Mouse (Mus musculus) adrenal gland, postnatal 36 days (tissue): ENCODE measurements around the gene Loxl3. TPM values are rescaled to one million over a fixed set of nuclear protein-coding genes. Genes with fewer than 3 reads are reported as not detected.

Experiments used
- DNase-seq, 2 experiments: peaks; one replicate each; pipeline ENCODE4 v3.0.0; 2021; ENCODE audit warnings: mixed read lengths in 1 of 2
- total RNA-seq, 2 experiments: library from RNA; stranded (reverse); gene quantifications; 2 replicates each; pipeline ENCODE4 v1.2.3; 2021

Loxl3 gene
- total RNA-seq, 2 experiments from 2014 or later: 3.3 to 3.5 TPM

DNA sequence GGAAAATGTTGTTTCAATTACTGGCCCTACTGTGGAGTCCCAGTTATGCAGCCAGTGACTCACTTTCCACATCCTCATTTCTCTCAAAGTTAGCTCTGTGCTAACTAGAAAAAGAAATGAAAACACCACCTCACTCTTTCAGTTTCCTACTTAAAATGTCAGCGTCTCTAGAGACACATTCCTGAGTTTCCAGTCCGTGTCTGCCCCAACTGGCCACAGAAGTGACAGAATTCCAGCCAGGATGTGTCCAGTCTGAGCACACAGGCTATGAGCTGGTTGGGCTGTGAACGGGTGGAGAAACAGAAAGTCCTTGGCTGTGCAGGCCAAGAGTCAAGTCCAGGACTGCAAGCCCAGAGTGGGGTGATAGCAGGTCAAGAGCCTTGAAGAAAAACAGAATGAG is 16.8 kb upstream of the Loxl3 start:
- peak; percentile 35 to 37 for DNase-seq

DNA sequence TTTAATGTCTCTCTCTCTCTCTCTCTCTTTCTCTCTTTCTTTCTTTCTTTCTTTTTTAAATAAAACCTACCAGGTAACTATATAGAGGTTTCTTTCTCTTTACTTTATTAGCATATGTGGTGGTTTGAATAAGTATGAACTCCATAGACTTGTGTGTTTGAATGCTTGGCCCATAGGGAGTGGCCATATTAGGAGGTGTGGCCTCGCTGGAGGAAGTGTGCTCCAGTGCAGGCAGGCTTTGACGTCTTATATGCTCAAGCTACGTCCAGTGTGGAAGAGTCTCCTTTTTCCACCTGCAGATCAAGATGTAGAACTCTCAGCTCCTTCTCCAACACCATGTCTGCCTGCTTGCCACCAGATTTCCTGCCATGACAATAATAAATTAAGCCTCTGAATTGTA is 14.9 kb upstream of the Loxl3 start:
- no peak for DNase-seq

DNA sequence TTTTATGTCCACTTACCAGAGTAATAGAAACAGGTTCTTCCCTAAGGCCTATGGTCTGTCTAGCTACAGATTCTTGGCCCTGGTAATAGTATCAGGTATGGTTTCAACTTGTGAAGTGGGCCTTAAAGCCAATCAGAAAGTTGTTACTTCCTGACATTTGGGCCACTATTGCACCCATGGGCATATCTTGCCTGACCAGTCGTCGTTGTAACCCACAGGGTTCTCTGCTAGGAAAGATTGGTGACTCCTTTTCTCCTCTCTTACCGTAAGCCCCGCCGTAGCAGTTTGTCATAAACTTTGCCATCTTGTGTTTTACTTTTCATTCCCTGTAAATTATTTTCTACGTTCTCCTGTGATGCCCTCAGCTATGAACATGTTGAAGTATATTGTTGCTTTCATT is 13.9 kb upstream of the Loxl3 start:
- no peak for DNase-seq

DNA sequence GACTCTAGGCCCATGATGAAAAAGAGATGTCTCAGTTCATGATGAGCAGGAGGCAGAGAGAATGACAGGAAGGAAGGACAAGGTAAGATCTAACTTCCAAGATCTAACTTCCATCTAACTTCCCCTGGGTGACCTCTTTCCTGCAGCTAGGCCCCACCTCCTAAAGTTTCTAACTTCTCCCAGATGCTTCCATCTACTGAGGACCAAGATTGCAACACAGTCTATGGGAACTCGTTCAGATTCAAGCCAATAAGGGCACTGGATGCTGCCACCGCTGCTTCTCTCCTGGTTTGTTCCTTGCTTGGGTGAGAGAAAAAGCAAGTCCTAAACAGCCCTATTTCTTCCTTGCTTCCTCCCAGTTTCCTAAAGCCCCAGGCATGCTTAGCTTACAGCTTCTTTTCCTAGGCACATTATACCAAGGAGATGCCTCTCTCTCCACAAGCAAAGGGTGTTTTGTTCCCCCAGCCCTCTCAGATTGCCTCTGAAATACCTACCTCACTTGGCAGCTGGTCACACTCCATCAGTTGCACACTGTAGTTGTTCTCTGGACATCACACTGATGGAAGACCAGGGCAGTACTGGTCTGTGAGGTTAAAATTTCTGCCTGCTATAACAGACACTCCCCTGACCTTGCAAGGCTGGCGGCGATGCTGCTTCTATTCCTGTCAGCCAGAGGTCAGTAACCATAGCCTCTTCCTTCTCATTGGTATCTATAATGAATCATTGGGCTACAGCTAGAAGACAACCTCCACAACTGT is 13.0 kb upstream of the Loxl3 start:
- DNase-seq: no peak

DNA sequence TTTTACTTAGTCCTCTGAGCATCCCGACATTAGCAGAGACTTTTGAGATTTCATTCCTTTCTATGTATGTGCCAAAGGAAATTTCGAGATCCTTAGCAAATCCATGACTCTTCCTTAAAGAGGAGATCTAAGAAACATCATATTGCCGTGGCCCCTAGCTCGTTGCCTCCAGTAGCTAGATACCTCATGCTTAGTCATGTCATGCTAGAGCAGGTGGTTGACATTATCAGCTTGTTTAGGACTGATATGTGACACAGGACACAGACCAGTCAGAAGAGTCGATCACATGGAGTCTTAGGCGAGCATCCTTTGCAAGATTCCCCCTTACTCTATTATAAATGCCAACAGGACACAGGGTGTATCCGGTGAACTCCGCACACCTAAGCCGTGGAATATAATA is 11.0 kb upstream of the Loxl3 start:
- DNase-seq: no peak

DNA sequence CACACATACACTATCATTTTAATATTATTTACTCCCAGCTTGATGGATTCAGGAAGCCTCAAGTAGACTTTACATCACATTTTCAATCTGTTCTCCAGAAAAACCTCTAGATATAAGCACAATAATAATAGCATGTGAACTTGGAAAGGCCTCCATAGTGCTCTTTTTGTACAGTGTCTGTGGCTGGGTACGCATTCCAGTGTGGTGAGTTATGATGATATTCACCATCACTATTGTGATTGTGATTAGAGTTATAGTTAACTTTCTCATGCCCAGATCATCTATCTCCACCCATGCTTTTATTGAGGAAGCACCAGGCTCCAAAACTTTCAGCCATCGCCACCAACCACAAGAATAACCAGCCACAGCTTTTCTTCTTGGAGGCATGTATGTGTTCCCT is 10.2 kb upstream of the Loxl3 start:
- DNase-seq: no peak

DNA sequence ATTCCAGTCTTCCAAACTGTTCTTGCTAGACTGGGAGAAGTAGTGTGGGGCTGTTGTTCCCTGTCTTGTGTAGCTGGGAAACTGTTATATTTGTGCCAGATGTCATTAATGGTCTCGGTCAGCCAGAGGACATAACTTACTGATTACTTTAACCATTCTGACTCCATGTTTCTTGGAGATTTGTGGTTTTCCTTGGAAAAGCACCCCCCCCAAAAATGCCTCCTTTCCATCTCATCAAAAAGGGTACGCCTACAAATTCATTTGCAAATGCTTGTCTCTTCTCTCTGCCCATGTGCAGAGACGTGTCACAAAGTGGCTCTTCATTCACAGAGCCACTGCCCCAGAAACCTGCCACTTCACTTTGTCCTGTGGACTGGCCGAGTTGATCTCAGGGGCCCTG is 9.6 kb upstream of the Loxl3 start:
- DNase-seq: no peak

DNA sequence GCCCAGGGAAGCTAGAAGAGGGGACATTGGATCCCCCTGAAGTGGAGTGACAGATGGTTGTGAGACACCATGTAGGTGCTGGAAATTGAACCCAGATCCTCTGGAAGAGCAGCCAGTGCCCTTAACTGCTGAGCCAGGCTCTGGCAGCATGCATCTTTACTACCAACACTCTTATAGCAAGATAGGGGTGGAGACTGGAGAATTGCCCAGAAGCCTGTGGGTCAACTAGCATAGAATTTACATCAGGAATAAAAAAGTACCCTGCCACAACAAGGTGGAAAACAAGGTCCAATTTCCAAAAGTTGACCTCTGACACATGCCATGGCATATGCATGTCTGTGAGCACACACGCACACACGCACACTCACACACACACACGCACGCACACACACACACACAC is 8.8 kb upstream of the Loxl3 start:
- no peak for DNase-seq

DNA sequence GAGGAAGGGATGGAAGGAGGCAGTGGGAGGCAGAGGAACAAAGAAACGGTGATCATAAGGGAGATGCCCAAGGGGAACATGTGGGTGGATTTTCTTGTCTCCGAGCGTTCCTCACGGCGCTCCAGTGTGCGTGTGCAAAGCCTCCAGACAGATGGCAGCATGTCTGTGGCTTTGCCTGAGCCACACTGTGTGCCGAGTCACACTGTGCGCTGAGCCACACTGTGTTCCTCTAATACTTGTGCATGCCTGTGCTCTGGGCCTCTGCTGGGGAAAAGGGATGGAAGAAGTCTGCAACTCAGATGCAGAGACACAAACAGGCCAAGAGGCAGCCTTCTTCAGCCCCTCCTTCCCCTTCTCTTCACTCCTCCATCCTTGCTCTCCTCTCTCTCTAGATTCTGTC is 6.7 kb upstream of the Loxl3 start:
- no peak for DNase-seq

DNA sequence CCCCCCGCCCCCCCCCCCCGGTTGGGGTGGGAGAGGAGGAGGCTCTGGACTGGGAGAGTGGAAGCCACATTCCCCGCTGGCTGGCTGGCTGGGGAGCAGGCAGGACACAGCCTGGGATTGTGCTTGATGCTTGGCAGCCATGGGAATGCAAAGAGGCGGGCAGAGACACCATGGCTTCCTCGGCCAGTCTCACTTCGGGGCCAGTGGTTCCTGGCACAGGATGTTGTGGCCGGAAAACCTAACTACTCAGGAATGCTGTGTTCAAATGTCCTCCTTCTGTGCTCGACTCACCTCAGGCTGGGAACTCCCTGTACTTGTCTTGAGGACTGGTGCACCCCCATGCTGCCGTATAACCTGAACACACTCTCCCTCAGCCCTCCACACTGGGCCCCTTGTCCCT is 6.3 kb upstream of the Loxl3 start:
- no peak for DNase-seq

DNA sequence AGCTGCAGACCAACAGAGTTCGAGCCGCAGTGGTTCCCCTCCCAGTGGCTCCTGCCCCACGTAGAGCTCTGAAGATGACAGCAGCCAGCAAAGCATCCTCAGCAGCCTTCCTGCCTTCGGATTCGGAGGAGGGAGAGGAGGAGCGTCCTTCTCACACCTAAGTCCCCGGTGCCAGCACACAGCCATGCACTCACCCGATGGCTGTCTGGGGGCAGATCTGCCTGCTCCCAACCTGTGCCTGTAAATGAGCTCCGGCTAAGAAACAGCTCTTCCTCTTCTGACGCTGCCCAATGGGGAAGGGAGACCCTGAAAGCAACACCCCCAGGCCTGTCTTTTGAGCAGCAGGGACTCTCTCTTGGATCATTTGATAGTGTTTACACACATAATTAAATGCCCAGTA is 4.2 kb upstream of the Loxl3 start:
- DNase-seq: no peak

DNA sequence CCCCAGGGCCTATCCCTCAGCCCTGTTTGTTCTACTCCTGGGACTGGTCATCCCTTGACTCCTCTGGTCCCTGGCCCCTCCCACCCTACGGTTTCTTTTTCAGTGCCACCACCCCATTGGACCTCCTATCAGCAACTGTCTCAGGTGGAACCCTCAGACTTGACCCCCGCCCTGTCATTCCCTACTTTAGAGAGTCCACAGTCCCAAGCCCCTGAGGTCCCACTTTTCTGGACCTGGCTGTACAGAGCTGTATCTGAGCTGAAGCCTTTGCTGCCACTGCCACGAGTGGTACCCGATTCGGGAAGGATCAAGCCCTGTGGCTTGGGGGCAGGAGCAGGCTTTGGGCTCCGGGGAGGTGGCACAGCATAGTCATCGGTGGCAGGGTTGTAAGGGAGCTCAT is 2.9 kb upstream of the Loxl3 start:
- no peak for DNase-seq

DNA sequence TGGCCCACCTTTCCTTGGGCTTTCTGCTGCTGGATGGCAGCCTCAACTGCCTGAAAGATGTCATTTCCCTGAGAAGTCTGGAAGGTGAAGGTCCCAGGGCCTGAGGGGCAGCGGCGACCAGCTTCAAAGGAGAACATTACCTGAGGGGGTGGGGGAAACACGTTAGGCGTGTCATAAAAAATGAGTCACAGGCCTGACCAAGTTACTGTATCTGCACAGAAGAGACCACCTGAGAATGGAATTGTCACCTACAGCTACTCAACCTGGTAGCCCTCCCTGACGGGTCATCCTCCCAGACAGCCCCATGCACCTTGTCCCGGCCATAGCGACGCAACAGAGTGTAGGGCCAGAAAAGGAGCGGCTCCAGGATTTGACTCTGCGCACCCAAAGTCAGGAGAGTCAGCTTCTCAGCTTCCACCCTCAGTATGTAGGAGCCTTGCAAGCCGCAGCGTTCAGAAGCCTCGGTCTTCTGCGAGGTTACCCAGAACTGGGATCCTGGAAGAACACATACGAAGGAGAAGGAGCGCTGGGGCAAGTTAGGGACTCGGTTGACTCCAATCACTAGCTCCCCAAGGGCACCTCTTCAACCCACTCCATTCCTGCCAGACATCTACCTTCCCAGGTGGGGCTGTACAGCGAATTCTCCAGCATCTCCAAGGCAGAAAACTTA is 1.9 kb upstream of the Loxl3 start:
- DNase-seq: no peak

DNA sequence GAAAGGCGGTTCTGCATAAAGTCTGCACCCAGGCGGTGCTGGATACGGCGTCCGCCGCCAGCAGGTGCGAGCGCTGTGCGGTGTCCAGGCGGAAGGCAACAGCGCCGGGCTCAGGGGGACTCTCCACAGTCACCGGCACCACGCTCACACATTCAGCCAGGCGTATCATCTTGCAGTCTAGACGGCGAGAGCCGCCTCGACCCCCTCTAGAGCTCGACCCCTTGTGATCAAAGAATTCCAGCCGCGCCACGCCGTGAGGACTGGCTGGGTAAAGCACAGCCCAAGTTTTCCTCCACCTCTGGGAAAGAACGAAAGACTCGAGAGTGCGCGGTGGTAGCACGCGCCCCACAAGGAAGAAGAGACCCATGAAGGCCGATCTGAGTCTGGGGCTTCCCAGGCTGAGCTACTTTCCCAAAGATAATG is 1.2 kb upstream of the Loxl3 start:
- peak; percentile 55 to 60 for DNase-seq

DNA sequence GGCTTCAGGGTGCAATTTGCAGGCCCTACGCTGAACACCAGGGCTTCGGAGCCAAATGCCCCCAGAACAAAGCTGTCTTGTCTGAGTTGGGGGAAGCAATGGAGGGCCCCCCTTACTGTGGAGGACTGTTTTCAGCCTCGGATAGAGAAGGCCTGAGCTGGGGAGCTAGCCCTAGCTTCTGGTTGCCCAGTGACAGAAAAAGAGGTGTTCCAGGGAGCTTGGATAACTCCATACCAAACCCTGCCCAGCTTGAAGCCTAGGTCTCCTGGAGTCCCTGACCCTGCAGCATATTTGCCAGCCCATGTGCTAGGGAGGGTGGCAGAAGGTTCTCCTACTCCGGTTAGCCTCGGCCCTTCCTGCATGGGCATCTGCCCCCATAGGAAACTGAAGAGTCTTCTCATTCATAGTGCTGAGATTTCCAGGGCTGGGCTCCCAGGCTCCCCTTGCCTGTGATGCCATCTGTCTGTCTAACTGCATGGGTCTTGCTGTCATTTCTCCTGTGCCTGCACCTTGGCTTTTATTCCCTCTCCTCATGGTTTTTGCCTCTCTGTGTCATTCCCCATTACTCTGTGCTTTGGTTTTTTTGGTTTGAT is 586 bp downstream of the Loxl3 start:
- no peak for DNase-seq

DNA sequence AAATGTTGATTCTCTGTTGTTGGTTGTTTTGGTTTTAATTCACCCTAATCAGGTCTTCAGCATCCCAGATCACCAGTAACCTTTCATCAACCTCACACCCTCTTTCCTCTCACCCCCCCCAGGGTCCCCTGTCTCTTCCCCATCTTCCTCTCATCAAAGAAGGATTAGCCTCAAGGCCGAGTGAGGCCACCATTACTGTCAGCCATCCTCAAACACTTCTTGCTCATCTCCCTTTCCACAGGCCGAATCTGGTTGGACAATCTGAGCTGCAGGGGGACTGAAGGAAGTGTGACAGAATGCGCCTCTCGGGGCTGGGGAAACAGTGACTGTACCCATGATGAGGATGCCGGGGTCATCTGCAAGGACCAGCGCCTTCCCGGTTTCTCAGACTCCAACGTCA is 3.2 kb downstream of the Loxl3 start:
- no peak for DNase-seq

DNA sequence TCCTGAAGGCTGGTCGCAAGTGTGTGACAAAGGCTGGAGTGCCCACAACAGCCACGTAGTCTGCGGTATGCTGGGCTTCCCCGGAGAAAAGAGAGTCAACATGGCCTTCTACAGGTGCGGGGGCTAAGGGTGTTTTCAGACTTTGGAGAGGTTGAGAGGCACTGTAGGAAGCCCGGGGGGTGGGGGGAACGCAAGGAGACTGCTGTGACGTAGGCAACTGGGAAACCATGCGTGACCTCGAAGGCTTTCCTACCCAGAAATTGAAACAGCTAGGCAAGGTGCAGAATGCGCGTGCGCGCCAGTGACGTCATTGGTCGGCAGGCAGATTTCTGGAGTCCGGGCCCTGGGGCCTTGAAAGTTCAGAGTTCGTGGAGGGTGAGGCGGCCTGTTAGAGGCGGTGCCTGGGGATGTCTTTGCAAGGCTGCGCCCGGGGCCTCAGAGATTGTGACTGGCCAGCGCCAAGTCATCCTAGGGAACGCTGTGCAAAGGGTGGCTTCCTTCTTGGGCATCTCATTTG is 4.6 kb downstream of the Loxl3 start:
- DNase-seq: peak; percentile 96 to 97

DNA sequence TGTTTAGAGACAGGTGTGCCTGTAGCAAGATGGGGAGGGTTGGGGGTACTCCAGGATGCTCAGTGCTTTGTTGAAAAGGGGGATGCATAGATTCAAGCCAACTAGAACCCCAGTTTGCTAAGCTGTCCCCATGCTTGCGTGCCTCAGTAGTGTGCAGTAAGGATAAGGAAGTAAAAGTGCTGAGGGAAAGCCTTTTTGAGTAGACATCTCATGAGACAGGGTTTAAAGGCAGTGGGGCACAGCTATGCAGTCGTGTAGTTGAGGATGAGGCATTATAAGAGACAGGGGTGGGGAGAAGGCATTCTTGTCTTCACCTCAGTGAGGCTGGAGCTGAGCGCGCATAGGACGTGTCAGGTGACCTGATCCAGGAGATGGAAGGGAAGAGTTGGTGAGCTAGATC is 6.6 kb downstream of the Loxl3 start:
- DNase-seq: no peak

DNA sequence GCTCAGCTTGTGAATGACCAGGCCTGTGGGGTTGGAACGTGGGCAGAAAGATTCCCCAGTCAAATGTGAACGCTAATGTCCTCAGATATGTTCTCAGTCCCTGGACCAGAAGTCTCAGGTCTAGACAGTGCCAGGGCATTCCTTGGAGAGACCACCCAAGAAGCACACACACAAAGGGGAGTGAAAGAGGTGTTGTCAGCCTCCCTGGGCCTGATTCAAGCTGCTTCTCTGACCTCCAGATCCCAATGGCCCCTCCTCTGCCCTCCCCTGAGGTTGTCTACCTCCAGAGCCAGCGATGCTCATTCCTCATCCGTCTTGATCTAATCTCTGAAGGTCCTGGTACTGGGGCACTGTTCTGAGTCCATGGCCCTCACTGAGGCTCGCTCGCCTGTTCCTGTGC is 9.6 kb downstream of the Loxl3 start:
- DNase-seq: no peak

DNA sequence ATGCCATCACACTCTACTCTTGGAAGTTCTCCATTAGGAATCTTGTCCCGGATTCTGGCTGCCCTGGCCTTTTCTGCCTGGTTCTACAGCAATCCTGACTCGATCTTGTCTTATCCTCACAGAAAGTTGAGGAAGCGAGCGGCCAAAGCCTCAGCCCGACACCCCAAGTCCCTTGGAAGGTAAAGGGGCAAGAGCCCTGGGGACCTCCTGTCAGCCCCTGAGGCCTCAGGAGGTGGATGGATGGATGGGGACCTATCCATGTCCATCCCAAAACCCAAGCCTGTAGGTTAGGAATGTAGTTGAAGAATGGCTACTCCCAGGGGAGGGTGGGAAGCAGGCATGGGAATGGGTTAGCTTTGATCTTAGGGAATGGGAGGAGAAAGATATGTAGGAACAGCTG is 10.0 kb downstream of the Loxl3 start:
- no peak for DNase-seq

DNA sequence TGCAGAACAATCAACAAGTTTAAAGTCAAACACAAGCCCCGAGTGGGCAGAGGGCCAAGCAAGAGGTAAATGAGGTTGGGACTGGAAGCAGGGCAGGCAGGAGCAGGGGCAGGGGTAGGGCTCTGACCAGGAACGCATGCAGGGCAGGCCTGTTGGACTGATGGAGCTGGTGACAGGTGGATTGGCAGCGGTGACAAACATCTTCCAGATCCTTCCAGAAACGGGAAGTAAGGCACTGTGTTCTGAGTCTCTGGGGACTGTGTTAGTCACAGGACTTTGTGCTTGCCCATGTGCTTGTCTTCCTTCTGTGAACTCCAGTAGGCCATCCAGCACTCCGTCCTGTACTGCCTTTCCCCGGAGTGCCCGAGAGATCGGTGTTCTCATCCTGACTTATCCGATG is 10.8 kb downstream of the Loxl3 start:
- no peak for DNase-seq

DNA sequence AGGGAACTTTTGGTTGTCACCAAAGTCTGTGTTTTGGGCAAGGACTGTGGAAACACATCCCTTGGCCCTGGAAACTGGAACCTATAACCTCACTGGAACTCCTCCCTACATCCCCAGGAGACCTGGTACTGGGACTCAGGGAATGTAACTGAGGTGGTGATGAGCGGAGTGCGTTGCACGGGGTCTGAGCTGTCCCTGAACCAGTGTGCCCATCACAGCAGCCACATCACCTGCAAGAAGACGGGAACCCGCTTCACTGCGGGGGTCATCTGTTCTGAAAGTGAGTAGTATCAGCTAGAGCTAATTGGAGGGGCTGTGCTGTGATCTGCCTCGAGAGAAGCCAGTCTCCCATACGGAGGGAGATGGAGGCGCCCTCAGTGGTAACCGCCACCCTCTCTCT is 15.4 kb downstream of the Loxl3 start:
- DNase-seq: no peak

DNA sequence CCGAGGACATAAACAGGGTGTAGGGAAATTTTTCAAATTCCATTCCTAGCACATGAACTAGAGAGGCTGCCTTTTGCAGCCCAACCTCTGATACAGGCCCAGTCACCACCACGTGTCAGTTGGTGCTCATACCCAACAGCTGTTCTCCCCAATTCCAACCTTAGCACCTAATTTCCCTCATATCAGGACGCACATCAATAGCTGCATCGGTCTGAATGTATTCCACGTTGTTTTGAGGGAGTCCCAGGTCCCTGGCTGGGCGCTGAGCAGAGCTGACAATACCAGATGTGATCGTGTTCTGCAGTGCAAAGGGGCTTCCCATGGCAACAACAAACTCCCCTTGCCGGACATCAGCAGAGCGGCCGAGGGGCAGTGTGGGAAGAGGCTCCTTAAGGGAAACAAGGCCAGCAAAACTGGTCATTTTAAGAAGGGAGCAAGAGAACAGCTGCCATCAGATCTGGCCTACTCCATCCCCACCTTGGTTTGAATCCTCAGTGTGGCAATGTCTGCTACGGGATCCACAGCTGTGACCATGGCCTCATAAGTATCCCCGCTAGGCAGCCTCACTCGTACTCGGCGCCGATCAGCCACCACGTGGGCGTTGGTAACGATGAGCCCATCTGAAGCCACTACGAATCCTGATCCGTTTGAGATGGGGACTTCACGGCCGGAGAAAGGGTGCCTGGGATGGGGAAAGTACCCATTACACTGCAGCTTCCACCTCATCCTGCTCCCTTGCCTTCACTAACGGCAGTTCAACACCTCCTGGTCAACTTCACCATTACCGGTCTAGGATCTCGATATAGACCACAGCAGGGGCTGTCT is 19.4 kb downstream of the Loxl3 start:
- peak; percentile 44 to 54 for DNase-seq
